Mouse (Mus musculus): Measurements from ENCODE around the gene Vmn2r89. TPM values are rescaled to one million over a fixed set of nuclear protein-coding genes. Genes with fewer than 3 reads are reported as not detected.

The Vmn2r89 gene
- polyA plus RNA-seq, 1 experiment from 2014 or later = not detected

DNA sequence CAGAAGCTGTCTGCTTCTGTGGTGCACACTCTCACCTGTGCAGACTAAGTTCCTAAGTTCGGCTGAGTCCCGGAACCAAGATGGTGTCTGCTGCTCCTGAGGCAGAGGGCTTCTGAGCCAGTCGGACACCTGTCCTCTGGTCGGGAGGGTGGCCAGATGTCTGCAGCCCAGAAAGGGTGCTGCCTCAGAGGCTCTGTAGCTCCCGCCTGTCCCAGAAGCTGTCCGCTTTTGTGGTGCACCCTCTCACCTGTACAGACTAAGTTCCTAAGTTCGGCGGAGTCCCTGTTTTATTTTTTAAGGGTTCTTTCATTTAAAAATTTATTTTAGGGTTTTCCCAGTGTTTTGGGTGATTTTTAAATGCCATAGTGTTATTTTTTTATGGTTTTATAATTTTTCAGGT is 55.8 kb downstream of the Vmn2r89 start:
- WGBS = 96% methylated on average over 8 of the region's 8 CpGs
- H3K4me1 ChIP-seq (ENCODE audit: control insufficient read depth, insufficient read depth, low read length) = no peaks in the 10 kb centered on the region
- H3K4me2 ChIP-seq (ENCODE audit: low read depth, severe bottlenecking) = no peak overlapping the region
- no peaks in the 10 kb centered on the region for H3K9me3 ChIP-seq (ENCODE audit: control insufficient read depth, low read length)
- no peaks in the 10 kb centered on the region for H3K36me3 ChIP-seq (ENCODE audit: control insufficient read depth, insufficient read depth, low read length)
- no peak overlapping the region for H3K9ac ChIP-seq (ENCODE audit: low read length)
- no peak overlapping the region for H3K27ac ChIP-seq (replicated peaks; ENCODE audit: low read depth, low read length)
- no peak overlapping the region for H3K4me3 ChIP-seq (ENCODE audit: low read depth, low read length)
- ATAC-seq (ENCODE audit: insufficient number of reproducible peaks, low FRiP score, low TSS enrichment, low read depth) = no peak
- no peaks in the 10 kb centered on the region for H3K27me3 ChIP-seq (ENCODE audit: control insufficient read depth, insufficient read depth, low read length)
- DNase-seq (ENCODE audit: low spot score) = no peak

Other genes starting within 250 kb of the Vmn2r89 start
- not detected in 2 replicates for gene Ear14, start 248.5 kb upstream of the Vmn2r89 start, polyA plus RNA-seq (2014; fragmentation: Nextera tagmentation; extraction: Ambion mirVana)
- not detected in 2 replicates for gene Rnase2a, start 195.7 kb upstream of the Vmn2r89 start, polyA plus RNA-seq (2014; fragmentation: Nextera tagmentation; extraction: Ambion mirVana)
- gene Gm7247, start 90.1 kb upstream of the Vmn2r89 start, polyA plus RNA-seq (2014; fragmentation: Nextera tagmentation; extraction: Ambion mirVana) = not detected in 2 replicates
- not detected in 2 replicates for gene Vmn2r88, start 41.0 kb upstream of the Vmn2r89 start, polyA plus RNA-seq (2014; fragmentation: Nextera tagmentation; extraction: Ambion mirVana)
- not detected in 2 replicates for gene Gm5622, start 100.9 kb downstream of the Vmn2r89 start, polyA plus RNA-seq (2014; fragmentation: Nextera tagmentation; extraction: Ambion mirVana)
- not detected in 2 replicates for gene Gm17175, start 122.2 kb downstream of the Vmn2r89 start, polyA plus RNA-seq (2014; fragmentation: Nextera tagmentation; extraction: Ambion mirVana)
- not detected in 2 replicates for gene Gm17174, start 140.3 kb downstream of the Vmn2r89 start, polyA plus RNA-seq (2014; fragmentation: Nextera tagmentation; extraction: Ambion mirVana)
- gene Gm17078, start 159.5 kb downstream of the Vmn2r89 start, polyA plus RNA-seq (2014; fragmentation: Nextera tagmentation; extraction: Ambion mirVana) = not detected in 2 replicates
- gene Gm4181, start 183.8 kb downstream of the Vmn2r89 start, polyA plus RNA-seq (2014; fragmentation: Nextera tagmentation; extraction: Ambion mirVana) = not detected in 2 replicates
- not detected in 2 replicates for gene Gm17079, start 243.6 kb downstream of the Vmn2r89 start, polyA plus RNA-seq (2014; fragmentation: Nextera tagmentation; extraction: Ambion mirVana)